Mouse (Mus musculus) liver, adult 2 months (tissue): ENCODE results near the gene Jsrp1. TPM values are rescaled to one million over a fixed set of nuclear protein-coding genes. Genes with fewer than 3 reads are reported as not detected.

Experiments
- DNase-seq: peaks from one replicate; pipeline ENCODE4 v3.0.0-alpha.2; 2011; ENCODE audit warnings: low read depth, low spot score; ENCODE audit errors: extremely low read depth
- H3K27ac ChIP-seq: fragments of 200-500 bp; replicated peaks from 2 replicates; pipeline ENCODE4 v1.5.1; 2012; ENCODE audit warnings: low read depth, mild to moderate bottlenecking, control low read depth, inconsistent platforms, low read length; ENCODE audit not compliant: insufficient read depth
- H3K27me3 ChIP-seq: fragments of 200-500 bp; 2 replicates; pipeline ENCODE4 v1.6.1; 2012; ENCODE audit warnings: mild to moderate bottlenecking, moderate library complexity, low read length, inconsistent platforms; ENCODE audit not compliant: control insufficient read depth, insufficient read depth
- H3K36me3 ChIP-seq: fragments of 200-500 bp; 2 replicates; pipeline ENCODE4 v1.6.1; 2012; ENCODE audit warnings: low read length, inconsistent platforms; ENCODE audit not compliant: control insufficient read depth, insufficient read depth
- H3K4me1 ChIP-seq: fragments of 200-500 bp; 2 replicates; pipeline ENCODE4 v1.6.1; 2011; ENCODE audit warnings: low read length; ENCODE audit not compliant: control insufficient read depth, insufficient read depth
- H3K4me3 ChIP-seq: fragments of 200-500 bp; 2 replicates; pipeline ENCODE4 v1.5.1; 2011; ENCODE audit warnings: low read depth, mild to moderate bottlenecking, control low read depth, low read length, moderate library complexity; ENCODE audit not compliant: insufficient read depth
- H3K79me2 ChIP-seq: fragments of 200-500 bp; 2 replicates; pipeline ENCODE4 v1.6.1; 2012; ENCODE audit warnings: inconsistent platforms, mild to moderate bottlenecking, low read length, moderate library complexity; ENCODE audit not compliant: control insufficient read depth, insufficient read depth
- H3K9ac ChIP-seq: fragments of 200-500 bp; 2 replicates; pipeline ENCODE4 v1.6.1; 2012; ENCODE audit warnings: low read depth, mild to moderate bottlenecking, control low read depth, inconsistent platforms, low read length
- CTCF ChIP-seq: fragments of 200-500 bp; IDR thresholded peaks from 2 replicates; pipeline ENCODE4 v1.5.1; 2011; ENCODE audit warnings: low read depth, low read length, control low read depth
- POLR2A ChIP-seq: fragments of 200-500 bp; IDR thresholded peaks from 2 replicates; pipeline ENCODE4 v1.6.1; 2011; ENCODE audit warnings: low read length, control low read depth; ENCODE audit not compliant: insufficient read depth; ENCODE audit errors: extremely low read depth
- WGBS: fragments of 180-500 bp; shearing (Covaris S2); methylation state at CpG from one replicate; pipeline ENCODE4 v1.1.7; 2018; 5-methylcytosine and 5-hydroxymethylcytosine counted together
- polyA plus RNA-seq: library from polyadenylated mRNA; depleted of rRNA; stranded (reverse); fragments of >200 nt; gene quantifications from 2 replicates; pipeline ENCODE4 v1.2.3, GENCODE M21; 2012
- total RNA-seq: library from RNA; depleted of rRNA; stranded (reverse); fragments of >200 nt; gene quantifications from 2 replicates; pipeline ENCODE4 v1.2.3, GENCODE M21; 2014

Gene Jsrp1
- total and polyA plus RNA-seq, 2 experiments, result not detected

DNA sequence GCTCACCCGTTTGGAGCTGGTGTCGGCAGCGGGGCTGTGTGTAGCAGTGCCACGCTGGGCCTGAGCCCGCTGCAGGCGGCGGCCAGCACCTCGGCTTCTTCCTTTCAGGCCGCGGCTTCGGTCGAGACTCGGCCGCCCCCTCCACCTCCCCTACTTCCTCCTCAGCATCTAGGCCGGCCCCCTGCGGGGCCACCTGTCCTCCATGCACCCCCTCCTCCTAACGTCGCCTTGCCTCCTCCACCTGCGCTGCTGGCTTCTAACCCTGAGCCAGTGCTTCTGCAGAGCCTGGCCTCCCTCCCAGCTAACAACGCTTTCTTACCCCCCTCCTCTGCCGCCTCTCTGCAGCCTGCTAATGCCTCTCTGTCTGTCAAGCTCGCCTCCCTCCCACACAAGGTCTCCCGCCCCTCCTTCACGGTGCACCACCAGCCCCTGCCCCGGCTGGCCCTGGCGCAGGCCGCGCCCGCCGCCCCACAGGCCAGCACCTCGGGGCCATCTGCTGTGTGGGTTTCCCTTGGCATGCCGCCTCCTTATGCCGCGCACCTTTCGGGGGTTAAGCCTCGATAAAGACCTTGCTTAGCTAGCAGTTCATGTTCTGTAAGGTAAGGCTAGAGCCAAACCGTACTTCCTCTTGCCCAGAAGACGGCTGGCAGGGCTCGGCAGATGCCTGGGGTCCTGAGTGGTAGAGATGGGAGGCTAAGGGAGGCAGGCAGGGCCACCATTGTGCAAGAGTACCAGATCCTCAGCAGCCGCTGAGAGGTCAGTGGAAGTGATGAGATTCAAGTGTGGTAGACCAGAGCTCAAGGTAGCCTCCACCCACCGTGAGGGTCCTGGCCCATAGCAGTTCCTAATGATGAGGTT lies 20.9 kb downstream of the Jsrp1 start:
- Histone ChIP-seq H3K36me3 (peaks cover 4% of the 10 kb centered on the region; the same call in 1 of the 2 replicates), H3K79me2 (peaks cover under 1% of the 10 kb centered on the region; the same call in 1 of the 2 replicates), H3K27me3 (no peaks in the 10 kb centered on the region), H3K27ac (no peak overlapping the region), H3K9ac (no peak overlapping the region), H3K4me3 (no peak overlapping the region), H3K4me1 (peaks cover 7% of the 10 kb centered on the region)
- TF ChIP-seq POLR2A, result no peak
- no peak for TF ChIP-seq CTCF
- 89% methylated on average over 40 of the region's 41 CpGs for WGBS
- no peak for DNase-seq

DNA sequence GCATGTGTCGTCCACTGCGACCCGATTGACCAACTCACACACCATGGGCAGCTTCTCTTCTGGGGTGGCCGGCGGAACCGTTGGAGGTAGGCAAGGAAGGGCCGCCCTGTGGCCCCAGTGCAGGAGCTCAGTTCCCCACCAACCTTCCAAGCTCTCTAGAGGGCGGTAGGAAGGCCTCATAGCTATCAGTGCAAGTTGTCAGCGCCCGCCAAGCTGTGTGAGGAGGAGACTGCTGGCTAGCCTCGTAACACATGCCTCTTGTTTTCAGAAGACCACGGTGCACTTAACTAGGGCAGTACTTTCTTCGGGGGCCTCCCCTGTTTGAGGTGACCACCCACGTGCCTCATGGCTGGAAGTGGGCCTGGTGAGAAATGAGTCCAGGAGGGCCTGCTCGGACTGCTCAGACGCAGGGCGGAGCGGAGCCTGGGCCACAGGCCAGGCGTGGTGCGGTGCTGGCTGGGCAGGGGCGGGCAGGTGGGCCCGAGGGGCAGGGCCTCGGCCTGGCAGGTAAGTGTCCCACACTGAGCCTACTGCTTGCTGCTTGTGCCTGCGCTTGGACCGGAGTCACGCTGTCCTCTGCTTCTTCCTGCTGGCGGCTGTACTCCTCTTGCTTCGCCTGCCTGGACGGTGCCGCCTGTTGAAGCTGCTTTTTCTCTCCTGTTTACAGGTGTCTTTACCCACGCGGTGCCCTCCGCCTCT lies 21.7 kb downstream of the Jsrp1 start:
- no peak for TF ChIP-seq POLR2A
- Histone ChIP-seq H3K4me3 (no peak overlapping the region), H3K9ac (no peak overlapping the region), H3K36me3 (peaks cover 4% of the 10 kb centered on the region; the same call in 1 of the 2 replicates), H3K27ac (no peak overlapping the region), H3K79me2 (no peaks in the 10 kb centered on the region), H3K4me1 (0 out of 2 replicates have a peak, but pooled peaks cover 1% of the 10 kb centered on the region), H3K27me3 (no peaks in the 10 kb centered on the region)
- no peak for DNase-seq
- 91% methylated on average over 33 of the region's 33 CpGs for WGBS

DNA sequence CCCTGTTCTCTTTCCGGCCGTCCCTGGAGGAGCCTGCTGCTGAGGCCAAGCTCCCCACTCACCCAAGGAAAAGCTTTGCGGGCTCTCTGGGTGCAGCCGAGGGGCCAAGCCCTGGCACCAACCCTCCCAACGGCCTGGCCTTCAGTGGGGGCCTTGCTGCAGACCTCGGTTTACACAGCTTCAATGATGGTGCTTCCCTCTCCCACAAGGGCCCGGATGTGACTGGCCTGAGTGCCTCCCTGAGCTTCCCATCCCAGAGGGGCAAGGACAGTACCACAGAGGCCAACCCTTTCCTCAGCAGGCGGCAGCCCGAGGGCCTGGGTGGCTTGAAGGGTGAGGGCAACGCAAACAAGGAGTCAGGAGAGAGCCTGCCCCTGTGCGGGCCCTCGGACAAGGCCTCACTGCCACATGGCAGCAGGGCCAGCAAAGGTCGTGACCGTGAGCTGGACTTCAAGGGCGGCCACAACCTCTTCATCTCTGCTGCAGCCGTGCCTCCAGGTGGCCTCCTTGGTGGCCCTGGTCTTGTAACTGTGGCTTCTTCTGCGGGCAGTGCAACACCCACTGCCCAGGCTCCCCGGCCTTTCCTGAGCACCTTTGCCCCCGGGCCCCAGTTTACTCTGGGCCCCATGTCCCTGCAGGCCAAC lies 22.4 kb downstream of the Jsrp1 start:
- 90% methylated on average over 19 of the region's 19 CpGs for WGBS
- no peak overlapping the region for H3K9ac ChIP-seq
- peaks cover 5% of the 10 kb centered on the region; the same call in 1 of the 2 replicates for H3K36me3 ChIP-seq
- no peak overlapping the region for H3K27ac ChIP-seq
- H3K4me1 ChIP-seq, result no peaks in the 10 kb centered on the region
- DNase-seq, result no peak
- no peak overlapping the region for H3K4me3 ChIP-seq
- no peaks in the 10 kb centered on the region for H3K79me2 ChIP-seq
- H3K27me3 ChIP-seq, result no peaks in the 10 kb centered on the region
- TF ChIP-seq POLR2A (no peak), CTCF (no peak)

DNA sequence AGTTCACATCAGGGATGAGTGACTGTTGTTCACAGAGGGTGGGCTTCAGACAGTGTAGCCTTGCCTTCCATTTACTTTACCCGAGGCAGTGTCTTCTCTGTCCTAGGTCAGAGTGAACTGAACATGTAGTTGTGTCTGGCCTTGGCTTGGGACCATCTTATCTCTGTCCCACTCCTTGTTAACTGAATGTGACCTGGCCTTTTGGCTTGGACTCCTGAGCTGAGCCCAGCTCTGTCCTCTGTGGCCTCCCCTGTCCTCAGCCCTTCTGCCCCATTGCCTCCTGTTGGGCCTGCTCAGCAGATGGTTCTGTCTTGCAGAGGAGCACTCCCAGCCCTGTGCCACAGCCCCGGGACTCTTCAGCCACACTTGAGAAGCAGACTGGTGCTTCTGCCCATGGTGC lies 25.8 kb downstream of the Jsrp1 start:
- Histone ChIP-seq H3K27ac (no peak overlapping the region), H3K79me2 (no peaks in the 10 kb centered on the region), H3K4me1 (no peaks in the 10 kb centered on the region), H3K4me3 (no peak overlapping the region), H3K27me3 (no peaks in the 10 kb centered on the region), H3K9ac (no peak overlapping the region), H3K36me3 (peaks cover 14% of the 10 kb centered on the region; the same call in 1 of the 2 replicates)
- 77% methylated on average over 2 of the region's 2 CpGs for WGBS
- TF ChIP-seq CTCF (no peak), POLR2A (no peak)
- DNase-seq, result no peak

DNA sequence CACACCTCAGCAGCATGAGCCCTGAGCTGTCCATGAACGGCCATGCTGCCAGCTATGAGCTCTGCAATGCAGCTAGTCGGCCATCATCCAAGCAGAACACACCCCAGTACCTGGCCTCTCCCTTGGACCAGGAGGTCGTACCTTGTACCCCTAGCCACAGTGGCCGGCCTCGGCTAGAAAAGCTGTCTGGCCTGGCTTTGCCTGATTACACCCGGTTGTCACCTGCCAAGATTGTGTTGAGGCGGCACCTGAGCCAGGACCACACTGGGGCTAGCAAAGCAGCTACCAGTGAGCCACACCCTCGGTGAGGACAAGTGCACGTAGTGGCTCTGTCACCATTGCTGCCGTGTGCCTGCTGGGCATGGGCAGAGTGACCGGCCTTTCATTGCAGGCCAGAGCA lies 27.3 kb downstream of the Jsrp1 start:
- Histone ChIP-seq H3K79me2 (no peaks in the 10 kb centered on the region), H3K9ac (no peak overlapping the region), H3K4me1 (no peaks in the 10 kb centered on the region), H3K36me3 (peaks cover 17% of the 10 kb centered on the region; the same call in 1 of the 2 replicates), H3K27me3 (no peaks in the 10 kb centered on the region), H3K27ac (no peak overlapping the region), H3K4me3 (no peak overlapping the region)
- DNase-seq, result no peak
- 93% methylated on average over 11 of the region's 11 CpGs for WGBS
- TF ChIP-seq CTCF (no peak), POLR2A (no peak)
